Mouse (Mus musculus): ENCODE results near the gene Lyrm9.

Gene Lyrm9

GRCm38 (mm10) chr11:78826442-78827013 is at the start of gene Lyrm9:
Lyrm9 (plus strand) TSS chr11:78826584.
- DNase-seq (ENCODE audit: low read depth, low spot score), result peak; percentile 89

GRCm38 (mm10) chr11:78777851-78778680 is 48.3 kb upstream of the Lyrm9 start:
- DNase-seq (ENCODE audit: low read depth, low spot score), result no peak

DNA sequence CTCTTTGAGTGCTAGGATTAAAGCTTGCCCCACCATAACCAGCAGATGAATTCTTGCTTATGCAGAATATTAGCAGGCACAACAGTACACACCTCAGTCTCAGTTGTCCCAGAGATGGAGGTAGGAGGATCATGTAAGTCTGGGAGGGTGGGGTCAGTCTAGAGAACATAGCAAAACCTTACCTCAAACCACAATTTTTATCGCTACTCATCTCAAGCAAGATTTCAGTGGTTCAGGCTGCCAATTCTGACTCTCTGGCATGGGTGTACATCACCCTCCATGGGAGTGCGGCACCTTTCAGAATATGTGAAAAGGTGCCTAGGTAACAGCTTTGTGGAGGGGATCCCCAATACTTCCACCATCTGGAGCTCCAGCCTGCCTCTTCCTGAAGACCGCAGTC is 46.4 kb upstream of the Lyrm9 start:
- no peak for DNase-seq (ENCODE audit: low read depth, low spot score)

GRCm38 (mm10) chr11:78780571-78780970 is 45.8 kb upstream of the Lyrm9 start:
- DNase-seq (ENCODE audit: low read depth, low spot score), result no peak

DNA sequence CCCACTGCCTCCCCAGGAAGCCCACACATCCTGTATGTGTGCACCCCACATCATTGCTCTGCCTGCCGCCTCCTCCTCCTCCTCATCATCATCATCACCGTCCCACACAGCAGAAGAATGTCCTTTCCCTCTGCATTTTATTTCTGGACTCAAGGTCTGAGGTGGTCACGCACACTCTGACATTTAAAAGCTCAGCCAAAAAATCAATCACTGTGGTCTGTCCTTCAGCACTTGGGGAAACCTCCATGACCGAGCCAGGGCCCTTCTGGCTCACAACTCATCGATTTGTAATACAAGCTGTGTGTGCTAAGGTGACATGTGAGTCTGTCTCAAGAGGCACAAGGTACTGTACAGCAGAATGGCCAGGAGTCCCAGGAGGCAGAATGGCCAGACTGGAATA is 44.1 kb upstream of the Lyrm9 start:
- no peak for DNase-seq (ENCODE audit: low read depth, low spot score)

GRCm38 (mm10) chr11:78782791-78783347 is 43.5 kb upstream of the Lyrm9 start:
- no peak for DNase-seq (ENCODE audit: low read depth, low spot score)

DNA sequence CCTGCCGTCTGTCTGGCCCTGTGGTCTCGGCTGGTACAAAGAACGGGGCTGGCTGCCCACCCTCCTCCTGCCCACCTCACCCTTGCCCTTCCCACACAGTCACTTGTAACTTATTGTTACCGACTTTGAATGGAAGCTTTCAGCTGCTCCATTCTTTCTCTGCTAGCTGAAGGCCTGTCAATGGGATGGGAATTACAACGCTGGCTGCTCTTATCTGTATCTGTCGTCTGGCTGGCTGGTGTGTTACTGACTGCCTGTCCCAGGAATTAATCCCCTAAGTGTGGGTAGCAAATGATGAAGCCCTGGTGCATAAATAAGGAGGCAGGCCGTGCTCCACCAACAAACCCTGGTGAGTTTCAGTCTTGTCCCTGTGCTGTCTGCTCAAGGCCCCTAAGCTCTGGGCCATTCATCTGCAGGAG is 40.4 kb upstream of the Lyrm9 start:
- DNase-seq (ENCODE audit: low read depth, low spot score), result no peak

- no peak for DNase-seq (ENCODE audit: low read depth, low spot score)
These were observed 36.9 kb upstream of the Lyrm9 start for GRCm38 (mm10) chr11:78789370-78790060.

DNA sequence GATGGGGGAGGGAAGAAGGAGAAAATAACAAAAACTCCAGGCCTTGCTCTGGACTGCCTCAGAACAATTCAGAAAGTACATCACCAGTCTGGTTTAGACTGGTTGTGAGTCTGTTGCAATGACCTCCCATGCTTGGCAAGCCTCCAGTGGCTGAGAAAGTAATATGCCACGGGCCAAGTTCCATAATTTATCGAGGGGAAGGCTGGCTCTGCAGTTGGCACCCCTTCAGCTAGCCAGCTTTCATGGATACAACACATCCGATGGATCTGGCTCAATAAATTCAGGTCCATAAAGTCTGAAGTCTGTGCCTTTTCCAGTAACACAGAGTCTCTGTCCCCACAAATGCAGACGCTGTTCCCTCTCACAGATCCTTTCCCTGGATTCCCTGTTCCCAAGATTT is 34.8 kb upstream of the Lyrm9 start:
- DNase-seq (ENCODE audit: low read depth, low spot score), result no peak

- DNase-seq (ENCODE audit: low read depth, low spot score), result no peak
These were observed 34.3 kb upstream of the Lyrm9 start for GRCm38 (mm10) chr11:78792055-78792454.

DNA sequence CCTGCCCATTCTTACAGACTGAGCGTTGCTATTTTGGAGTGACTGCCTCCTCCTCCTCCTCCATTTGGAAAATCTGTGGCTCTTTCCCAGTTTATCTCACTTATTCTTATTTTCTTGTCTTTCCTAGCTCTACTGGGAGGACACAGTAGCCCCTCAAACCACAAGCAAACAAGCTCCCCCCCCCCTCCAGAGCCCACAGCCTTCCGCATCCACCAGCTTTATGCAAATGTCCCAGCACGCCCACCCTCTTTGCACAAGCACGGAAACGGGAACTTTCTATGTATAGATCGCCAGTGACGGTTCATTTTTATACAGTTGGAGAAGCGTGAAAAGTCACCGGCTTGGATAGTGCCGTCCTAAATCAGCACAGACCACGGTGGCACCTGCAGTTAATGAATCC is 33.9 kb upstream of the Lyrm9 start:
- no peak for DNase-seq (ENCODE audit: low read depth, low spot score)

GRCm38 (mm10) chr11:78793116-78793515 is 33.3 kb upstream of the Lyrm9 start:
- no peak for DNase-seq (ENCODE audit: low read depth, low spot score)

DNA sequence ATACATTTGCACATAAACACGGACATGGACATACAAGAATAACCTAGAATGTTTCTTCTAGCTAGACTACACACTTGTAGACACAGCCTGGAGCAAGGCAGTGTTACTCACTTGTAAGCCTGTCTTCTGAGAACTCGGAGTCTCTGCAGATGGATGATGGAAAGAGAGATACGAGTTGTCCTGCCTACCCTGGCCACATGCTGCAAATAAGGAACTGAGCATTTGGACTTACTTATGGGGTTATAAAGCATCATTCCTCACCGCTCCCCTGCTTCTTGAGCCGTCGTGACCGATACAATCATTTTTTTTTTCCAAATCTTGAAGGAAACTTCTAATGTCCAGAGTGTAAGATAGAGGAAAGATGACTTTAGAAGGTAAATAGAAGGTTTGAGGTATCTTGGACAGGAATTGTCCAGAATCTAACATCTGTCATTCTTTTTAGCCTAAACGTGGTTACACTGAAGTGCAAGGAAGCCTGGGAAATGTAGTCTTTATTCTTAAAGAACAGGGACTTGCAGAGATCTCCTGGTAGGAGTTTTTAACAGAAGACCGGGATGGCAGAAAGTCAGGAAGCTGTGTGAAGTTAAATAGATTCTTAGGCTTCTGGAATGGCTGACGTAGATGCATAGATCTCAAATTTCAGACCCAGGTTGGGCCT is 30.2 kb upstream of the Lyrm9 start:
- DNase-seq (ENCODE audit: low read depth, low spot score), result no peak

GRCm38 (mm10) chr11:78801094-78801493 is 25.3 kb upstream of the Lyrm9 start:
- DNase-seq (ENCODE audit: low read depth, low spot score), result no peak

- peak; percentile 16 for DNase-seq (ENCODE audit: low read depth, low spot score)
These were observed 22.6 kb upstream of the Lyrm9 start for GRCm38 (mm10) chr11:78803587-78804316.

DNA sequence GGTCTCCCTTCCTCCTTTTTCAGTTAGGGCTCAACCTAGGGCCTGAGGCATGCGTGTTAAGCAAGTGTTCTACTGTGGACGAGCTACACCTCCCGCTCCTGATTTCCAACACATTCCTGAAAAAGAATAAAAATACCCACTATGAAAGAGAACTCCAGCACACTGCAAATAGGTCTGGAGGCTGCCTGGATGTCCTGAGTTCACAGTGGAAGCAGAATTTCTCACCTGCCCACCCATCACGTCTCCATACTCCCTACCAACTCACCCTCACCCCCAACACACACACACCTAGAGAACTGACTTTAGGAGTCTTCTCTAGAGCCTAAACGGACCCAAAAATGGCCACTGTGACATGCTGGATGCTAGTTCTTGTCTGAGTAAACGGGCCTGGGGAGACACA is 21.8 kb upstream of the Lyrm9 start:
- no peak for DNase-seq (ENCODE audit: low read depth, low spot score)

GRCm38 (mm10) chr11:78805198-78805597 is 21.2 kb upstream of the Lyrm9 start:
- no peak for DNase-seq (ENCODE audit: low read depth, low spot score)

DNA sequence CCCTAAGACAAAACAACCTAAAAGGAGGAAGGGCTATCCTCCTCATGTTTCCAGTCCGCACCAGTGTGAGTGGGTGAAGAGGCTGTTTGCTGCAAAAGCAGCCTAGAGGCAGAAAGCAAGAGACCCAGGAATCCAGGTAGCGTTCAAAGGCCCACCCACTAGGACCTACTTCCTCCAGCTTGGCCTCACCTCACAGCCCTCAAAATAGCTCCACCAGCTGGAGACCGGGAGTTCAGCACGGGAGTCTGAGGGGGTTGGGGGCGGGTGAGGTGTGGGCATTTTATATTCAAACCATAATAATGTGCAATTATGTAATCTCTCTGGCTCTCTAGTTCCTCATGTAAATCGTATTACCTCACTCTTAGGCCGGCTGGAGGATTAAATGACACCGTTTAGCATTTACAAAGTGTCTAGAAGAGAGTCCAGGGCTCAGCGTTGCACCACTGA is 20.7 kb upstream of the Lyrm9 start:
- DNase-seq (ENCODE audit: low read depth, low spot score), result peak; percentile 21

DNA sequence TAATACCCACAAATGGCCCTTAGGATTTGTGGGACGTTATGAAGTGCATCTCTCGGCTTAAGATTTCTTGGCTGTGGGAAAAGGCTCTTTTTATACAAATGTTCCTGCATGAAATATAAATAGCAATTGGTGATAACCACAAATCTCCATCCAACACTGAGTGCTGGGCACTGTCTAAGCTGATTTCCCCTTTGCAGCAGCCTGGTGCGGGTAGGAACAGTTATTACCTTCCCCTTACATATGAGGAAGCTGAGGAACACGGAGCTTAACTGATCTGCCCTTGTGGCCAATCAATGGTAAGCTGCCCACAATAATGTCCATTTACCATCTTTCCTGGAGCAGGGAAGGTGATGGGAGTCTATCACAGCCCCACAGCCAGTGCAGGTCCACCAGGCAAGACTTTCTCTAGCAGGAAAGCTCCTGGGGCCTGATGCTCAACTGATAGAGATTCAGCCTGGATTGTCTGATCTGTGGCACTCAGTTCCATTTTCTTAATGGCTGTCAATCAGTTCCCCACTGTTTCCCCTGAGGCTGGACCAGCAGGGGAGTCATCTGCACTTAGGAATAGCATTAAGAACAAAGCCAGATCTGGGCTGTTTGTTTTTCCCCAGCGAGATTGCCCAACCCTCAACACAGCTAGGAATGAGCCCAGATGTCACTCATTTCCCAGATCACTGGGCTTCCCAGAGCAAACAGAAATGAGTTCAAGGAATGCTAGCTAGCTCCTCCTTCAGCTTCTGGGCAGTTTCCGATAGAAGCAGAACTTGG is 18.9 kb upstream of the Lyrm9 start:
- DNase-seq (ENCODE audit: low read depth, low spot score), result peak; percentile 88

GRCm38 (mm10) chr11:78809398-78809797 is 17.0 kb upstream of the Lyrm9 start:
- DNase-seq (ENCODE audit: low read depth, low spot score), result no peak

Data from R1 (cell line).